Mouse (Mus musculus) C2C12 (cell line): ENCODE results near the gene Cep170. TPM values are rescaled to one million over a fixed set of nuclear protein-coding genes. Genes with fewer than 3 reads are reported as not detected.

Experiments used
- H3K27me3 ChIP-seq: one replicate; pipeline ENCODE4 v1.6.1; 2011; ENCODE audit not compliant: control insufficient read depth, insufficient read depth, insufficient read length
- H3K36me3 ChIP-seq: one replicate; pipeline ENCODE4 v1.6.1; 2011; ENCODE audit not compliant: control insufficient read depth, insufficient read depth
- H3K4me3 ChIP-seq: one replicate; pipeline ENCODE4 v1.5.1; 2011; ENCODE audit warnings: mild to moderate bottlenecking, control low read depth; ENCODE audit not compliant: poor library complexity, insufficient read depth, severe bottlenecking
- H3K79me2 ChIP-seq: one replicate; pipeline ENCODE4 v1.6.1; 2011; ENCODE audit not compliant: control insufficient read depth, insufficient read depth
- H3K79me3 ChIP-seq: one replicate; pipeline ENCODE4 v1.6.1; 2011; ENCODE audit warnings: low read depth, control low read depth
- H3ac ChIP-seq: one replicate; pipeline ENCODE3; 2011; ENCODE audit warnings: low read depth; ENCODE audit not compliant: control insufficient read depth, insufficient read length
- CEBPB ChIP-seq: IDR thresholded peaks from one replicate; pipeline ENCODE4 v1.6.1; 2011; ENCODE audit warnings: low read depth, mild to moderate bottlenecking, control low read depth, moderate library complexity
- CTCF ChIP-seq: IDR thresholded peaks from one replicate; pipeline ENCODE4 v1.5.1; 2011; ENCODE audit not compliant: control insufficient read depth, insufficient read depth, insufficient read length
- FOSL1 ChIP-seq: IDR thresholded peaks from one replicate; pipeline ENCODE4 v1.8.0; 2011; ENCODE audit warnings: mild to moderate bottlenecking, low read length; ENCODE audit not compliant: poor library complexity, insufficient read depth, severe bottlenecking
- MAX ChIP-seq: IDR thresholded peaks from one replicate; pipeline ENCODE4 v1.6.1; 2011; ENCODE audit warnings: mild to moderate bottlenecking, control low read depth
- MYOD1 ChIP-seq: IDR thresholded peaks from one replicate; pipeline ENCODE4 v1.6.1; 2011; ENCODE audit warnings: low read depth; ENCODE audit not compliant: control insufficient read depth, insufficient read length
- MYOG ChIP-seq: IDR thresholded peaks from one replicate; pipeline ENCODE4 v1.6.1; 2011; ENCODE audit not compliant: control insufficient read depth, insufficient read length; ENCODE audit errors: extremely low read depth
- USF1 ChIP-seq: IDR thresholded peaks from one replicate; pipeline ENCODE4 v1.6.1; 2011; ENCODE audit warnings: low read depth, mild to moderate bottlenecking, control low read depth, moderate library complexity
- polyA plus RNA-seq: library from polyadenylated mRNA; unstranded; fragments of >200 nt; fragmentation: generic; extraction: Trizol; gene quantifications from one replicate; pipeline ENCODE4 v1.2.1, GENCODE M21; 2012; ENCODE audit warnings: missing spikeins

Cep170 gene
- polyA plus RNA-seq, 1 experiment, result 15.1 TPM

DNA sequence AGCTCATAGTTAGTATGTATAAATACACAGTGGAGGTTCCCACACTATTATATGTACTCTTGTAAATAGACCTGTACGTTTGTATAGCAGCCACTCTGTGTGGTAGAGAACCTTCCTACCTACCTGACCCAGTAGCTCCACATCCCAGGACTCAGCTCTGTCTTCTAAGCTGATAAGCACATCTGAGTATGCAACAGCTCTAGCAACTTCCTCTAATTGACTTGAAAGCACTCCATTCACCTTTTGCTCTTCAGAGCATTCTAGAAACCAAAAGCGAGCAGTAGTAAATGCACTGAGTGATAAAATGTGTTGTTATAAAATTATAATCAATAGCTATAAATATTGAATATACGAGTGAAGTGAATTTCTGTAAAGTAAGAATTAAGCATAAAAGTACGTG lies 13.1 kb upstream of the Cep170 start:
- Histone ChIP-seq H3ac (no peak overlapping the region), H3K4me3 (no peak overlapping the region), H3K79me2 (peaks cover 80% of the 10 kb centered on the region), H3K36me3 (peaks cover 11% of the 10 kb centered on the region), H3K27me3 (no peaks in the 10 kb centered on the region), H3K79me3 (peaks cover 26% of the 10 kb centered on the region)
- TF ChIP-seq FOSL1 (no peak), USF1 (no peak), CEBPB (no peak), MYOG (no peak), CTCF (no peak), MYOD1 (no peak), MAX (no peak)

DNA sequence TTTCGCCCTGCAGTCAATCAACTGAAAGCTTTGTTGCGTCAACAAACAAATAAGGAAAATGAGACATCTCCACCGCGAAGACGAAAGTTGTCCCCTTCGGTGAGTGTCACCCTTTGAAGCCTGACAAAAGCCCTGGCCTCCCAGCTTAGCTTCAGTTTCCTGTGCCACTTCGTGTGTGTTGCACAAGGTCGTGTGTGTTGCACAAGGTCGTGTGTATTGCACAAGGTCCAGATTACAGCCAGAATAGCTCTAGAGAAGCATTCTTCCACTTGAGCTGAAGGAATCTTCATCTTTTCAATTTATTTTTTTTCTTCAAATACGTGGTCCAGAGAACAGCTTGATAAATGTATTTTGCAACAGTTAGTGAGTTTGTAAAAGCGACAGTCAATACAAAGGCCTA lies 12.3 kb upstream of the Cep170 start:
- Histone ChIP-seq H3K79me2 (peaks cover 81% of the 10 kb centered on the region), H3K4me3 (no peak overlapping the region), H3K79me3 (peaks cover 20% of the 10 kb centered on the region), H3ac (no peak overlapping the region), H3K36me3 (peaks cover 11% of the 10 kb centered on the region), H3K27me3 (no peaks in the 10 kb centered on the region)
- TF ChIP-seq CEBPB, result no peak
- no peak for TF ChIP-seq USF1
- TF ChIP-seq MAX, result no peak
- TF ChIP-seq FOSL1, result no peak
- no peak for TF ChIP-seq CTCF
- no peak for TF ChIP-seq MYOG
- TF ChIP-seq MYOD1, result no peak

DNA sequence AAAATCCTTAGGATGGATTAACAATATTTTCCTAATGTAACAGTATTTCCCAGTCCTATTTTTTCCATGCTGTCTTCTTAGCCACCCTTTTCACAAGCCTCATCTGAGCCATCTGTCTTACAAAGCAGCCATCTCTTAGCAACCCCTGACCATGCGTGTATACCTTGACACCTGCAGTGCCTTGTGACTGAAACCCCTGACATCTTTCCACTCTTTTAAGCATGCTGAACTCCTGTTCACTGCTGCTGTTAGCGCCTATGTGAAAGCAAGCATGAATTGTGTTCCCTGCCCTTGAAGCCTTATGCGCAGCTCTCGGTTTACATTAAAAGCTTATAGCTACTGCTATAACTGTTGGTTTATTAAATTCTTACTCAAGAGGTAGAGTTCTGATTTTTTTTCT lies 11.2 kb upstream of the Cep170 start:
- H3K79me2 ChIP-seq, result peaks cover 81% of the 10 kb centered on the region
- no peak overlapping the region for H3ac ChIP-seq
- no peak for TF ChIP-seq USF1
- no peak for TF ChIP-seq MAX
- no peak for TF ChIP-seq FOSL1
- no peak for TF ChIP-seq MYOG
- no peak for TF ChIP-seq MYOD1
- no peak for TF ChIP-seq CEBPB
- no peak for TF ChIP-seq CTCF

DNA sequence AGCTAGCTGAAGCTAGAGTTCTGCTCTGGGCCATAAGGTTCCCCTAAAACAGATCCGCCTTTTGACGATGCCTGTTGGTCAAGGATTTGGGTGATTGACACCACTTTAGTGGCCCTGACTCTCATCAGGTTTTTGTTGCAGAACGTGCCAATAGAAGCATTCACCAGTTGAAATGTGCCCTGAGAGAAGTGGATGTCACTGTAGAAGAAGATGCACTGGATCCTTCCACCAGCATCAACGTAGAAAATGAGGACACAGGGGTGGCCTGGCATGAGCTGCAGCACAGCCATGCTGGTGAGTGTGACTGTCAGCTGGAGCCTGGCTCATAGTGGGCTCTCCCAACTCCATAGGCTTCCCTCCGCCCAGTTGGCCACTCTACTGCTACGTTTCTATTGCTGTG lies 10.7 kb upstream of the Cep170 start:
- Histone ChIP-seq H3K36me3 (peaks cover 11% of the 10 kb centered on the region), H3ac (no peak overlapping the region), H3K79me3 (peaks cover 20% of the 10 kb centered on the region), H3K27me3 (no peaks in the 10 kb centered on the region), H3K79me2 (peaks cover 81% of the 10 kb centered on the region), H3K4me3 (no peak overlapping the region)
- TF ChIP-seq MAX (no peak), MYOD1 (no peak), CTCF (no peak), FOSL1 (no peak), USF1 (no peak), MYOG (no peak), CEBPB (no peak)

More for the DNA sequence above, 11.2 kb upstream of the Cep170 start:
- no peak overlapping the region for H3K4me3 ChIP-seq
- peaks cover 20% of the 10 kb centered on the region for H3K79me3 ChIP-seq
- H3K36me3 ChIP-seq, result peaks cover 11% of the 10 kb centered on the region
- no peaks in the 10 kb centered on the region for H3K27me3 ChIP-seq

DNA sequence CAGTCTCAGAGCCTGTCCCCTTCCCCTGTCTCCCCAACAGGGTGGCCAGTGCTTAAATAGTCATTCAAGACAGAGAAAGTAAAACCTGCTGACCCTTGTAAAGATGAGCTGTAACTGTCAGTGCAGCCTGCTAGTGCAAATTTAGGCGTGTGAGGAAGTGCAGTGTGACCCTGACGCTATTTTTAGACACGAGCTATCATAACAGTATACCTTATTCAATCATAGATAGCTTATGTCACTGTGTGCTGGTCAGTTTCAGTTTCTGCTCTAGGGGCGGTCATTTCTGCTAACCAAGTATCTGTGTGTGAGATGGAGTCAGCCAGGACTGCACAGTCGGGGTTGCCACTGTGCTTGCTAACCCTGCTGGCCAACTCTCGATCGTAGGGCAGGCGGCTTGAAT lies 10.0 kb upstream of the Cep170 start:
- Histone ChIP-seq H3K79me2 (peaks cover 80% of the 10 kb centered on the region), H3ac (no peak overlapping the region), H3K27me3 (no peaks in the 10 kb centered on the region), H3K4me3 (no peak overlapping the region), H3K36me3 (peaks cover 4% of the 10 kb centered on the region), H3K79me3 (peaks cover 22% of the 10 kb centered on the region)
- TF ChIP-seq CTCF (no peak), FOSL1 (no peak), MYOD1 (no peak)

DNA sequence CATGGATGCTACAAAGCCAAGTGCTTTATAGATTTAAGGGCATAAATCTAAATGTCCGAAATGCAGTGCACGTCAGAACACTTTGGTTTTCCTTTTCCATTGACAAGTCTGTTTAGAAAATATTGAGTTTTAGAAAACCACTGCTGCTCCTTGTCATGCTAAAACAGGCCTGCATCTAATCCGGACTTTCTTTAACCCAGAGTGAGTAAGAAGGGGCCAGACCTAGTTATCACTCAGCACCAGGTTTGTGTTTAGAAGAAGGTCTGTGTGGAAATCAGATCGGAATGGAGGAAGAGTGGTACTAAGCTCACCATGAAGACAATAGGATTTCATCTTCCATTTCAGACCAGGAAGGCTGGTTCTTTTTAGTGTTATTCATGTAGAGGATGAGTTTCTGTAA lies 9.1 kb upstream of the Cep170 start:
- no peak overlapping the region for H3ac ChIP-seq
- TF ChIP-seq USF1 (no peak), FOSL1 (no peak), MAX (no peak), CTCF (no peak), CEBPB (no peak), MYOG (no peak), MYOD1 (no peak)

More for the DNA sequence above, 9.1 kb upstream of the Cep170 start:
- H3K79me3 ChIP-seq, result peaks cover 22% of the 10 kb centered on the region
- peaks cover 82% of the 10 kb centered on the region for H3K79me2 ChIP-seq
- no peaks in the 10 kb centered on the region for H3K27me3 ChIP-seq
- no peak overlapping the region for H3K4me3 ChIP-seq
- H3K36me3 ChIP-seq, result no peaks in the 10 kb centered on the region
